Mouse (Mus musculus) limb, embryonic 12.5 days (tissue): ENCODE measurements around the gene Eif2ak2. TPM values are rescaled to one million over a fixed set of nuclear protein-coding genes. Genes with fewer than 3 reads are reported as not detected.
A peak's percentile ranks its signal among the peaks of the same experiment; 100 is the strongest.

ENCODE experiments used
- ATAC-seq: fragments of 200-750 bp; cut with Nextera tagmentation; 2 replicates; pipeline ENCODE4 v1.8.0; 2017; ENCODE audit warnings: low read depth, moderate TSS enrichment; ENCODE audit not compliant: insufficient number of reproducible peaks, insufficient read depth, low FRiP score, low TSS enrichment
- H3K27ac ChIP-seq: fragments of 300-500 bp; sonication (generic); 2 replicates; pipeline ENCODE4 v1.5.1; 2016; ENCODE audit warnings: mild to moderate bottlenecking, moderate library complexity
- H3K27me3 ChIP-seq: fragments of 300-500 bp; sonication (generic); 2 replicates; pipeline ENCODE4 v1.6.1; 2016; ENCODE audit warnings: mild to moderate bottlenecking, moderate library complexity
- H3K36me3 ChIP-seq: fragments of 300-500 bp; sonication (generic); 2 replicates; pipeline ENCODE4 v1.6.1; 2016; ENCODE audit warnings: mild to moderate bottlenecking, moderate library complexity
- H3K4me1 ChIP-seq: fragments of 300-500 bp; sonication (generic); replicated peaks from 2 replicates; pipeline ENCODE4 v1.6.1; 2016
- H3K4me2 ChIP-seq: fragments of 300-500 bp; sonication (generic); 2 replicates; pipeline ENCODE4 v1.6.1; 2016; ENCODE audit warnings: mild to moderate bottlenecking, moderate library complexity
- H3K4me3 ChIP-seq: fragments of 300-500 bp; sonication (generic); replicated peaks from 2 replicates; pipeline ENCODE4 v1.5.1; 2016; ENCODE audit warnings: mild to moderate bottlenecking
- H3K9ac ChIP-seq: fragments of 300-500 bp; sonication (generic); replicated peaks from 2 replicates; pipeline ENCODE4 v1.6.1; 2016; ENCODE audit warnings: mild to moderate bottlenecking, moderate library complexity
- H3K9me3 ChIP-seq: fragments of 300-500 bp; sonication (generic); 2 replicates; pipeline ENCODE4 v1.6.1; 2016; ENCODE audit warnings: mild to moderate bottlenecking, moderate library complexity
- WGBS: fragments of 180-500 bp; shearing (Covaris S2); methylation state at CpG from one replicate; pipeline ENCODE4 v1.1.7; 2016; 5-methylcytosine and 5-hydroxymethylcytosine counted together
- polyA plus RNA-seq: library from polyadenylated mRNA; unstranded; fragments of >200 nt; fragmentation: Nextera tagmentation; extraction: Ambion mirVana; gene quantifications from 2 replicates; pipeline ENCODE4 v1.2.1, GENCODE M21; 2016

The Eif2ak2 gene
- polyA plus RNA-seq, 1 experiment from 2014 or later: 16.1 TPM

- Histone ChIP-seq H3K9me3 (no peaks in the 10 kb centered on the region), H3K36me3 (peaks cover 34% of the 10 kb centered on the region), H3K27me3 (no peaks in the 10 kb centered on the region), H3K4me1 (peaks cover 10% of the 10 kb centered on the region), H3K9ac (peak within 1 kb of the TSS; percentile 86), H3K4me2 (peak within 1 kb of the TSS; percentile 82), H3K4me3 (peak within 1 kb of the TSS; percentile 84), H3K27ac (peak within 1 kb of the TSS; percentile 87)
- WGBS: under 1% methylated on average over 81 of the region's 81 CpGs
- ATAC-seq: peak; percentile 99
Measured at GRCm38 (mm10) chr17:78834856-78835835, 47.2 kb downstream of the Eif2ak2 start, which contains the start of the genes Heatr5b and Gpatch11. Gene Heatr5b (minus strand): TSS chr17:78835364. Gene Gpatch11 (plus strand): TSS chr17:78835567.

DNA sequence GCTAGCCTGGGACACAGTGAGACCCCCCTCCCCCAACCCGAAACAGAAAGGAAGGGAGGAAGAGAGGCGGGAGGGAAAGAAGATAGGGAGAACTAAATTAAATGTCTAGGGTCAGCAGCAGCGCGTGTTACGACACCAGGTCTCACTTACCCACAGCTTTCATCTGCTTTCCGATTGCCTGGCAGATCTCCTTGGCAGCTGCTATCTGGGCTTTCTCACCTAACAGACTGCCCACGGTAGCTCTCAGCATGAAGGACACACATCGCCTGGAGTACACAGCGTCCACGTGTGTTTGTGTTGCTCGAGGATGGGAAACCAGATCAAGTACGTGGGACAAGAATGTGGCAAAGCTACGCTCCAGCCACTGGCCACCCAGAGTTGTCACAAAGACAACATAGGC lies 58.0 kb downstream of the Eif2ak2 start:
- H3K36me3 ChIP-seq: peaks cover 75% of the 10 kb centered on the region
- no peak overlapping the region for H3K9ac ChIP-seq
- H3K4me3 ChIP-seq: no peak overlapping the region
- H3K27ac ChIP-seq: no peak overlapping the region
- no peaks in the 10 kb centered on the region for H3K27me3 ChIP-seq
- H3K4me1 ChIP-seq: no peaks in the 10 kb centered on the region
- no peaks in the 10 kb centered on the region for H3K9me3 ChIP-seq
- WGBS: 83% methylated on average over 13 of the region's 13 CpGs
- H3K4me2 ChIP-seq: no peak overlapping the region
- ATAC-seq: no peak

GRCm38 (mm10) chr17:78809582-78809981 lies 72.8 kb downstream of the Eif2ak2 start:
- Histone ChIP-seq H3K36me3 (peaks cover 60% of the 10 kb centered on the region), H3K9me3 (no peaks in the 10 kb centered on the region), H3K4me2 (no peak overlapping the region), H3K27me3 (no peaks in the 10 kb centered on the region), H3K9ac (no peak overlapping the region), H3K27ac (no peak overlapping the region), H3K4me1 (no peaks in the 10 kb centered on the region), H3K4me3 (no peak overlapping the region)
- WGBS: 90% methylated on average over 3 of the region's 3 CpGs
- ATAC-seq: no peak

DNA sequence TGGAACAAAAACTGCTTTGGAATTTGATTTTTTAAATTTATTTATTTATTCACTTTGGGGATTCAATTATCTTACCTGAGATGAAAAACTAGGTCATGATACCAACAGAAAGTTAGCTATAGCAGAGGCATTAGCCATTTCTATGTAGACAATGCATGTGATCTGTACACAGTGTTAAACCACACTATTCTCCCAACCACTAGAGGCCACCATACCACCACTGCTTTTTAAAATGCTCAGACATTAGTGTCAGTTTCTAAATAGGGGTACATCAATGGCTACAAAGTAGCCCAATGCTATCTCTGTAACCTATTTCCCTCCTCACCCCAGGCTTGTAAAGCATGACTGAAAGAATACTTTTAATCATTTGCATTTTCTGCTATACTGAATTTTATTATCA lies 73.4 kb downstream of the Eif2ak2 start:
- no peak overlapping the region for H3K4me2 ChIP-seq
- H3K4me3 ChIP-seq: no peak overlapping the region
- H3K27me3 ChIP-seq: no peaks in the 10 kb centered on the region
- H3K36me3 ChIP-seq: peaks cover 58% of the 10 kb centered on the region
- no peaks in the 10 kb centered on the region for H3K9me3 ChIP-seq
- no peak overlapping the region for H3K27ac ChIP-seq
- no peak overlapping the region for H3K9ac ChIP-seq
- H3K4me1 ChIP-seq: no peaks in the 10 kb centered on the region
- ATAC-seq: no peak

Other genes with a start within 250 kb of the Eif2ak2 start
- gene Strn, start 145.4 kb downstream of the Eif2ak2 start, polyA plus RNA-seq: 6.1 and 6.7 TPM in 2 replicates
- gene Heatr5b, start 47.2 kb downstream of the Eif2ak2 start, polyA plus RNA-seq: 15.9 and 21.6 TPM in 2 replicates
- 48.2 and 52.4 TPM in 2 replicates for gene Gpatch11, start 47.0 kb downstream of the Eif2ak2 start, polyA plus RNA-seq
- 0.10 TPM in 1 of 2 replicates, not detected in the other for gene Sult6b1, start 24.4 kb upstream of the Eif2ak2 start, polyA plus RNA-seq
- 106 and 107 TPM in 2 replicates for gene Cebpzos, start 33.9 kb upstream of the Eif2ak2 start, polyA plus RNA-seq
- 70.8 and 73.4 TPM in 2 replicates for gene Cebpz, start 54.5 kb upstream of the Eif2ak2 start, polyA plus RNA-seq
- 50.7 and 59.4 TPM in 2 replicates for gene Ndufaf7, start 54.6 kb upstream of the Eif2ak2 start, polyA plus RNA-seq
- gene Prkd3, start 138.2 kb upstream of the Eif2ak2 start, polyA plus RNA-seq: 56.8 and 57.6 TPM in 2 replicates
- 2.6 and 3.1 TPM in 2 replicates for gene Qpct, start 169.3 kb upstream of the Eif2ak2 start, polyA plus RNA-seq